Mouse (Mus musculus) megakaryocyte progenitor cell, adult 5-6 weeks (primary cell): ENCODE measurements around the gene Sox6. TPM values are rescaled to one million over a fixed set of nuclear protein-coding genes. Genes with fewer than 3 reads are reported as not detected.

Experiments
- ATAC-seq: replicated peaks from 2 replicates; pipeline ENCODE4 v1.8.0; 2016; ENCODE audit warnings: mild to moderate bottlenecking, moderate TSS enrichment, inconsistent platforms; ENCODE audit not compliant: poor library complexity
- total RNA-seq, 2 experiments: library from RNA; stranded (forward) in 1 of 2; stranded (reverse) in 1 of 2; fragments of 157-497, 149-512 nt in 1 of 2; fragments of 200-1000 nt in 1 of 2; gene quantifications; 2 replicates each; pipeline versions ENCODE4 v1.2.3 to v1.2.4; 2015 to 2017

Sox6 gene
- total RNA-seq, 2 experiments from 2014 or later, result 1.8 TPM

- no peak for ATAC-seq
Measured at GRCm38 (mm10) chr7:115988109-115988779, 50.4 kb downstream of the Sox6 start.

GRCm38 (mm10) chr7:115985716-115986115, 52.9 kb downstream of the Sox6 start:
- ATAC-seq, result no peak

GRCm38 (mm10) chr7:115984076-115984475, 54.5 kb downstream of the Sox6 start:
- ATAC-seq, result no peak

- ATAC-seq, result peak; percentile 88
Measured at GRCm38 (mm10) chr7:115979813-115980512, 58.6 kb downstream of the Sox6 start.

GRCm38 (mm10) chr7:115974518-115974917, 64.1 kb downstream of the Sox6 start:
- ATAC-seq, result 0 out of 2 replicates have a peak, but pooled peaks have one; percentile 29

GRCm38 (mm10) chr7:115967186-115967585, 71.4 kb downstream of the Sox6 start:
- ATAC-seq, result peak; percentile 76

- ATAC-seq, result no peak
Measured at GRCm38 (mm10) chr7:115966181-115966580, 72.4 kb downstream of the Sox6 start.

GRCm38 (mm10) chr7:115953046-115953445, 85.5 kb downstream of the Sox6 start:
- ATAC-seq, result no peak

- peak; percentile 30; the same call in 1 of the 2 replicates for ATAC-seq
Measured at GRCm38 (mm10) chr7:115952235-115952634, 86.4 kb downstream of the Sox6 start.

GRCm38 (mm10) chr7:115951689-115952088, 86.9 kb downstream of the Sox6 start:
- peak; percentile 85 for ATAC-seq

GRCm38 (mm10) chr7:115947916-115948315, 90.7 kb downstream of the Sox6 start:
- ATAC-seq, result no peak

- no peak for ATAC-seq
Measured at GRCm38 (mm10) chr7:115946559-115946958, 92.0 kb downstream of the Sox6 start.

- no peak for ATAC-seq
Measured at GRCm38 (mm10) chr7:115945516-115945915, 93.1 kb downstream of the Sox6 start.

- no peak for ATAC-seq
Measured at GRCm38 (mm10) chr7:115944250-115944649, 94.3 kb downstream of the Sox6 start.

- ATAC-seq, result peak; percentile 95
Measured at GRCm38 (mm10) chr7:115941766-115942165, 96.8 kb downstream of the Sox6 start.

- peak; percentile 20; the same call in 1 of the 2 replicates for ATAC-seq
Measured at GRCm38 (mm10) chr7:115939292-115939691, 99.3 kb downstream of the Sox6 start.

GRCm38 (mm10) chr7:115936908-115937307, 101.7 kb downstream of the Sox6 start:
- ATAC-seq, result no peak

- peak; percentile 60 for ATAC-seq
Measured at GRCm38 (mm10) chr7:115915338-115915737, 123.3 kb downstream of the Sox6 start.

GRCm38 (mm10) chr7:115910313-115910712, 128.3 kb downstream of the Sox6 start:
- peak; percentile 69 for ATAC-seq

- no peak for ATAC-seq
Measured at GRCm38 (mm10) chr7:115904798-115905207, 133.8 kb downstream of the Sox6 start.

GRCm38 (mm10) chr7:115903931-115904797, 134.4 kb downstream of the Sox6 start:
- ATAC-seq, result peak; percentile 92
